Mouse (Mus musculus) ES-E14 (cell line): ENCODE results near the gene Adamtsl4.

Experiments
- HCFC1 ChIP-seq: IDR thresholded peaks from 2 replicates; pipeline ENCODE4 v1.6.1; 2012; ENCODE audit warnings: low read length, inconsistent platforms, borderline replicate concordance; ENCODE audit not compliant: insufficient read depth
- ZNF384 ChIP-seq: IDR thresholded peaks from 2 replicates; pipeline ENCODE4 v1.6.1; 2012; ENCODE audit warnings: low read depth, low read length, inconsistent platforms

- TF ChIP-seq ZNF384, result no peak
- no peak for TF ChIP-seq HCFC1
These were observed 7.3 kb upstream of the Adamtsl4 start for GRCm38 (mm10) chr3:95694808-95695703.
